Mouse (Mus musculus) macrophage (primary cell): ENCODE data around the gene Tarbp2. TPM values are rescaled to one million over a fixed set of nuclear protein-coding genes. Genes with fewer than 3 reads are reported as not detected.

Source experiments
- H3K27ac ChIP-seq: fragments of 350-480 bp; formaldehyde crosslinking; 2 replicates; pipeline ENCODE4 v1.9.0; 2021
- H3K36me3 ChIP-seq: fragments of 350-480 bp; formaldehyde crosslinking; 2 replicates; pipeline ENCODE4 v1.9.0; 2021; ENCODE audit errors: inconsistent target
- H3K4me3 ChIP-seq: fragments of 350-480 bp; formaldehyde crosslinking; 2 replicates; pipeline ENCODE4 v1.9.0; 2021; ENCODE audit errors: inconsistent target
- H3K79me2 ChIP-seq: fragments of 350-480 bp; formaldehyde crosslinking; 2 replicates; pipeline ENCODE4 v1.9.0; 2021; ENCODE audit errors: inconsistent target
- WGBS: methylation state at CpG from one replicate; pipeline ENCODE4 v1.1.7; 2026; ENCODE audit warnings: inconsistent platforms; ENCODE audit not compliant: missing documents; 5-methylcytosine and 5-hydroxymethylcytosine counted together
- polyA plus RNA-seq: library from polyadenylated mRNA; stranded (reverse); fragments of 250-400 nt; gene quantifications from 3 replicates; pipeline ENCODE4 v1.2.4, GENCODE M21; 2018; ENCODE audit warnings: inconsistent platforms

Tarbp2 gene
- polyA plus RNA-seq, 1 experiment from 2014 or later: 12.9 TPM

GRCm38 (mm10) chr15:102526111-102527002 lies 8.4 kb downstream of the Tarbp2 start:
- peaks cover 49% of the 10 kb centered on the region for H3K36me3 ChIP-seq
- WGBS: 90% methylated on average over 6 of the region's 6 CpGs
- H3K27ac ChIP-seq: no peak overlapping the region

GRCm38 (mm10) chr15:102527936-102528335 lies 9.9 kb downstream of the Tarbp2 start:
- Histone ChIP-seq H3K79me2 (no peaks in the 10 kb centered on the region), H3K36me3 (peaks cover 47% of the 10 kb centered on the region), H3K27ac (no peak overlapping the region), H3K4me3 (no peak overlapping the region)
- WGBS: 89% methylated on average over 3 of the region's 3 CpGs

More at GRCm38 (mm10) chr15:102526111-102527002, 8.4 kb downstream of the Tarbp2 start:
- H3K79me2 ChIP-seq: peaks cover 3% of the 10 kb centered on the region; the same call in 1 of the 2 replicates
- H3K4me3 ChIP-seq: no peak overlapping the region

- no peaks in the 10 kb centered on the region for H3K79me2 ChIP-seq
- peaks cover 51% of the 10 kb centered on the region for H3K36me3 ChIP-seq
- whole genome bisulfite sequencing: 87% methylated on average over 1 of the region's 1 CpGs
- no peak overlapping the region for H3K27ac ChIP-seq
- no peak overlapping the region for H3K4me3 ChIP-seq
Observed at GRCm38 (mm10) chr15:102528396-102528795, 10.4 kb downstream of the Tarbp2 start.

GRCm38 (mm10) chr15:102530566-102530965 lies 12.6 kb downstream of the Tarbp2 start:
- Histone ChIP-seq H3K36me3 (peaks cover 60% of the 10 kb centered on the region), H3K4me3 (no peak overlapping the region), H3K79me2 (no peaks in the 10 kb centered on the region), H3K27ac (no peak overlapping the region)
- WGBS: 79% methylated on average over 4 of the region's 4 CpGs

GRCm38 (mm10) chr15:102531586-102531985 lies 13.6 kb downstream of the Tarbp2 start:
- Histone ChIP-seq H3K79me2 (no peaks in the 10 kb centered on the region), H3K36me3 (peaks cover 70% of the 10 kb centered on the region), H3K4me3 (no peak overlapping the region), H3K27ac (no peak overlapping the region)
- WGBS: 95% methylated on average over 4 of the region's 4 CpGs

- Histone ChIP-seq H3K36me3 (peaks cover 77% of the 10 kb centered on the region), H3K27ac (no peak overlapping the region), H3K4me3 (no peak overlapping the region), H3K79me2 (no peaks in the 10 kb centered on the region)
- 95% methylated on average over 3 of the region's 3 CpGs for WGBS
Observed at GRCm38 (mm10) chr15:102532106-102532900, 14.3 kb downstream of the Tarbp2 start.

- H3K36me3 ChIP-seq: peaks cover 83% of the 10 kb centered on the region
Observed at GRCm38 (mm10) chr15:102533926-102534325, 15.9 kb downstream of the Tarbp2 start.

GRCm38 (mm10) chr15:102544801-102545200 lies 26.8 kb downstream of the Tarbp2 start:
- H3K36me3 ChIP-seq: peaks cover 76% of the 10 kb centered on the region
- no peaks in the 10 kb centered on the region for H3K79me2 ChIP-seq

More at GRCm38 (mm10) chr15:102533926-102534325, 15.9 kb downstream of the Tarbp2 start:
- H3K79me2 ChIP-seq: no peaks in the 10 kb centered on the region
- H3K27ac ChIP-seq: no peak overlapping the region
- no peak overlapping the region for H3K4me3 ChIP-seq
- 97% methylated on average over 7 of the region's 7 CpGs for WGBS

GRCm38 (mm10) chr15:102546246-102546645 lies 28.3 kb downstream of the Tarbp2 start:
- H3K4me3 ChIP-seq: no peak overlapping the region
- H3K27ac ChIP-seq: no peak overlapping the region
- peaks cover 65% of the 10 kb centered on the region for H3K36me3 ChIP-seq
- no peaks in the 10 kb centered on the region for H3K79me2 ChIP-seq
- 95% methylated on average over 3 of the region's 3 CpGs for WGBS

More at GRCm38 (mm10) chr15:102544801-102545200, 26.8 kb downstream of the Tarbp2 start:
- H3K4me3 ChIP-seq: no peak overlapping the region
- whole genome bisulfite sequencing: 98% methylated on average over 4 of the region's 4 CpGs
- no peak overlapping the region for H3K27ac ChIP-seq

GRCm38 (mm10) chr15:102546677-102547427 lies 28.9 kb downstream of the Tarbp2 start:
- WGBS: 100% methylated on average over 3 of the region's 3 CpGs
- Histone ChIP-seq H3K4me3 (no peak overlapping the region), H3K27ac (no peak overlapping the region), H3K79me2 (no peaks in the 10 kb centered on the region), H3K36me3 (peaks cover 64% of the 10 kb centered on the region)

GRCm38 (mm10) chr15:102547478-102547877 lies 29.5 kb downstream of the Tarbp2 start:
- H3K36me3 ChIP-seq: peaks cover 64% of the 10 kb centered on the region
- 95% methylated on average over 3 of the region's 3 CpGs for WGBS

GRCm38 (mm10) chr15:102552599-102552998 lies 34.6 kb downstream of the Tarbp2 start:
- Histone ChIP-seq H3K79me2 (no peaks in the 10 kb centered on the region), H3K36me3 (peaks cover 53% of the 10 kb centered on the region), H3K4me3 (no peak overlapping the region), H3K27ac (no peak overlapping the region)
- 100% methylated on average over 4 of the region's 5 CpGs for WGBS

More at GRCm38 (mm10) chr15:102547478-102547877, 29.5 kb downstream of the Tarbp2 start:
- Histone ChIP-seq H3K4me3 (no peak overlapping the region), H3K79me2 (no peaks in the 10 kb centered on the region), H3K27ac (no peak overlapping the region)

GRCm38 (mm10) chr15:102555581-102555980 lies 37.6 kb downstream of the Tarbp2 start:
- H3K4me3 ChIP-seq: no peak overlapping the region
- H3K36me3 ChIP-seq: peaks cover 55% of the 10 kb centered on the region
- 92% methylated on average over 1 of the region's 1 CpGs for WGBS
- no peaks in the 10 kb centered on the region for H3K79me2 ChIP-seq
- H3K27ac ChIP-seq: no peak overlapping the region

GRCm38 (mm10) chr15:102557580-102557979 lies 39.6 kb downstream of the Tarbp2 start:
- H3K4me3 ChIP-seq: no peak overlapping the region
- H3K36me3 ChIP-seq: peaks cover 45% of the 10 kb centered on the region
- no peaks in the 10 kb centered on the region for H3K79me2 ChIP-seq
- no peak overlapping the region for H3K27ac ChIP-seq
